Mouse (Mus musculus): ENCODE results near the gene Slc36a1. TPM values are rescaled to one million over a fixed set of nuclear protein-coding genes. Genes with fewer than 3 reads are reported as not detected.

Gene Slc36a1
- total and polyA plus RNA-seq, 2 experiments from 2014 or later = 2.5 to 31.8 TPM

- ATAC-seq (ENCODE audit: low FRiP score) = no peak
- H3K4me2 ChIP-seq (ENCODE audit: low read depth, low read length, poor library complexity, severe bottlenecking) = no peak overlapping the region
- H3K27ac ChIP-seq (ENCODE audit: low read depth, low read length) = no peak overlapping the region
- no peak overlapping the region for H3K9ac ChIP-seq (replicated peaks; ENCODE audit: low read length, poor library complexity, severe bottlenecking)
- TF ChIP-seq CTCF (IDR thresholded peaks at IDR 0.05) = 0 out of 2 replicates have a peak, but pooled peaks have one; percentile 15
- H3K27me3 ChIP-seq (ENCODE audit: insufficient read depth, low read length) = no peaks in the 10 kb centered on the region
- DNase-seq (ENCODE audit: low spot score) = peak; percentile 81
- 58% methylated on average over 5 of the region's 5 CpGs for WGBS
- H3K9me3 ChIP-seq (ENCODE audit: low read length) = no peaks in the 10 kb centered on the region
- no peak overlapping the region for H3K4me3 ChIP-seq (ENCODE audit: low read depth, low read length)
- H3K36me3 ChIP-seq (ENCODE audit: insufficient read depth, low read length) = no peaks in the 10 kb centered on the region
- H3K4me1 ChIP-seq (ENCODE audit: insufficient read depth, low read length) = no peaks in the 10 kb centered on the region
These were observed 57.9 kb downstream of the Slc36a1 start for GRCm38 (mm10) chr11:55262000-55262399.

- Histone ChIP-seq H3K9me3 (ENCODE audit: low read length) (no peaks in the 10 kb centered on the region), H3K4me2 (ENCODE audit: low read depth, low read length, poor library complexity, severe bottlenecking) (no peak overlapping the region), H3K36me3 (ENCODE audit: insufficient read depth, low read length) (no peaks in the 10 kb centered on the region), H3K4me1 (ENCODE audit: insufficient read depth, low read length) (no peaks in the 10 kb centered on the region), H3K9ac (replicated peaks; ENCODE audit: low read length, poor library complexity, severe bottlenecking) (no peak overlapping the region), H3K27me3 (ENCODE audit: insufficient read depth, low read length) (no peaks in the 10 kb centered on the region), H3K27ac (ENCODE audit: low read depth, low read length) (no peak overlapping the region), H3K4me3 (ENCODE audit: low read depth, low read length) (no peak overlapping the region)
- DNase-seq (ENCODE audit: low spot score) (no peak), ATAC-seq (ENCODE audit: low FRiP score) (no peak)
- TF ChIP-seq CTCF (IDR thresholded peaks at IDR 0.05) = no peak
- WGBS = 88% methylated on average over 2 of the region's 2 CpGs
These were observed 60.2 kb downstream of the Slc36a1 start for GRCm38 (mm10) chr11:55264318-55264717.

GRCm38 (mm10) chr11:55265647-55266046 lies 61.5 kb downstream of the Slc36a1 start:
- Histone ChIP-seq H3K27ac (ENCODE audit: low read depth, low read length) (no peak overlapping the region), H3K4me2 (ENCODE audit: low read depth, low read length, poor library complexity, severe bottlenecking) (no peak overlapping the region), H3K4me1 (ENCODE audit: insufficient read depth, low read length) (no peaks in the 10 kb centered on the region), H3K4me3 (ENCODE audit: low read depth, low read length) (no peak overlapping the region), H3K36me3 (ENCODE audit: insufficient read depth, low read length) (no peaks in the 10 kb centered on the region), H3K27me3 (ENCODE audit: insufficient read depth, low read length) (no peaks in the 10 kb centered on the region), H3K9me3 (ENCODE audit: low read length) (no peaks in the 10 kb centered on the region), H3K9ac (replicated peaks; ENCODE audit: low read length, poor library complexity, severe bottlenecking) (no peak overlapping the region)
- ATAC-seq (ENCODE audit: low FRiP score) (no peak), DNase-seq (ENCODE audit: low spot score) (peak; percentile 19)
- WGBS = 30% methylated on average over 2 of the region's 2 CpGs
- TF ChIP-seq CTCF (IDR thresholded peaks at IDR 0.05) = no peak

- 92% methylated on average over 6 of the region's 6 CpGs for WGBS
These were observed 64.4 kb downstream of the Slc36a1 start for GRCm38 (mm10) chr11:55268580-55268979.

GRCm38 (mm10) chr11:55274756-55275155 lies 70.6 kb downstream of the Slc36a1 start:
- Histone ChIP-seq H3K4me2 (ENCODE audit: low read depth, low read length, poor library complexity, severe bottlenecking) (no peak overlapping the region), H3K27ac (ENCODE audit: low read depth, low read length) (no peak overlapping the region), H3K36me3 (ENCODE audit: insufficient read depth, low read length) (no peaks in the 10 kb centered on the region), H3K9me3 (ENCODE audit: low read length) (no peaks in the 10 kb centered on the region), H3K4me3 (ENCODE audit: low read depth, low read length) (no peak overlapping the region), H3K4me1 (ENCODE audit: insufficient read depth, low read length) (no peaks in the 10 kb centered on the region), H3K9ac (replicated peaks; ENCODE audit: low read length, poor library complexity, severe bottlenecking) (no peak overlapping the region), H3K27me3 (ENCODE audit: insufficient read depth, low read length) (no peaks in the 10 kb centered on the region)
- TF ChIP-seq CTCF (IDR thresholded peaks at IDR 0.05) = no peak
- 88% methylated on average over 6 of the region's 6 CpGs for WGBS
- no peak for DNase-seq (ENCODE audit: low spot score)
- no peak for ATAC-seq (ENCODE audit: low FRiP score)

More at GRCm38 (mm10) chr11:55268580-55268979, 64.4 kb downstream of the Slc36a1 start:
- Histone ChIP-seq H3K9me3 (ENCODE audit: low read length) (no peaks in the 10 kb centered on the region), H3K4me3 (ENCODE audit: low read depth, low read length) (no peak overlapping the region), H3K9ac (replicated peaks; ENCODE audit: low read length, poor library complexity, severe bottlenecking) (no peak overlapping the region), H3K36me3 (ENCODE audit: insufficient read depth, low read length) (no peaks in the 10 kb centered on the region), H3K27ac (ENCODE audit: low read depth, low read length) (no peak overlapping the region), H3K27me3 (ENCODE audit: insufficient read depth, low read length) (no peaks in the 10 kb centered on the region), H3K4me1 (ENCODE audit: insufficient read depth, low read length) (no peaks in the 10 kb centered on the region), H3K4me2 (ENCODE audit: low read depth, low read length, poor library complexity, severe bottlenecking) (no peak overlapping the region)
- DNase-seq (ENCODE audit: low spot score) (no peak), ATAC-seq (ENCODE audit: low FRiP score) (no peak)
- TF ChIP-seq CTCF (IDR thresholded peaks at IDR 0.05) = no peak

Other genes starting within 250 kb of the Slc36a1 start
- 19.2 and 20.9 TPM in 2 replicates for gene Tnip1, start 241.4 kb upstream of the Slc36a1 start, total RNA-seq (2014; rRNA removed)
- 17.0 and 17.2 TPM in 2 replicates for gene Tnip1, start 241.4 kb upstream of the Slc36a1 start, polyA plus RNA-seq (2015; fragmentation: Nextera tagmentation; extraction: Ambion mirVana)
- 48.2 and 51.5 TPM in 2 replicates for gene Anxa6, start 170.9 kb upstream of the Slc36a1 start, total RNA-seq (2014; rRNA removed)
- gene Anxa6, start 170.9 kb upstream of the Slc36a1 start, polyA plus RNA-seq (2015; fragmentation: Nextera tagmentation; extraction: Ambion mirVana) = 37.6 and 39.3 TPM in 2 replicates
- gene Ccdc69, start 126.2 kb upstream of the Slc36a1 start, total RNA-seq (2014; rRNA removed) = 0.33 and 2.2 TPM in 2 replicates
- 0.39 and 0.52 TPM in 2 replicates for gene Ccdc69, start 126.2 kb upstream of the Slc36a1 start, polyA plus RNA-seq (2015; fragmentation: Nextera tagmentation; extraction: Ambion mirVana)
- gene Gm2a, start 106.2 kb upstream of the Slc36a1 start, total RNA-seq (2014; rRNA removed) = 31.5 and 46.4 TPM in 2 replicates
- 50.0 and 55.7 TPM in 2 replicates for gene Gm2a, start 106.2 kb upstream of the Slc36a1 start, polyA plus RNA-seq (2015; fragmentation: Nextera tagmentation; extraction: Ambion mirVana)
- not detected in 2 replicates for gene Slc36a3, start 52.6 kb upstream of the Slc36a1 start, total RNA-seq (2014; rRNA removed)
- gene Slc36a3, start 52.6 kb upstream of the Slc36a1 start, polyA plus RNA-seq (2015; fragmentation: Nextera tagmentation; extraction: Ambion mirVana) = not detected in 2 replicates
- gene Slc36a2, start 19.3 kb upstream of the Slc36a1 start, total RNA-seq (2014; rRNA removed) = 0.27 and 0.61 TPM in 2 replicates
- 0.52 and 0.79 TPM in 2 replicates for gene Slc36a2, start 19.3 kb upstream of the Slc36a1 start, polyA plus RNA-seq (2015; fragmentation: Nextera tagmentation; extraction: Ambion mirVana)
- gene Fat2, start 132.2 kb downstream of the Slc36a1 start, total RNA-seq (2014; rRNA removed) = 1.1 and 4.2 TPM in 2 replicates
- gene Fat2, start 132.2 kb downstream of the Slc36a1 start, polyA plus RNA-seq (2015; fragmentation: Nextera tagmentation; extraction: Ambion mirVana) = 0.04 TPM in 2 replicates
- 261 and 313 TPM in 2 replicates for gene Sparc, start 218.8 kb downstream of the Slc36a1 start, total RNA-seq (2014; rRNA removed)
- 570 and 625 TPM in 2 replicates for gene Sparc, start 218.8 kb downstream of the Slc36a1 start, polyA plus RNA-seq (2015; fragmentation: Nextera tagmentation; extraction: Ambion mirVana)